In the genomic region with DNA sequence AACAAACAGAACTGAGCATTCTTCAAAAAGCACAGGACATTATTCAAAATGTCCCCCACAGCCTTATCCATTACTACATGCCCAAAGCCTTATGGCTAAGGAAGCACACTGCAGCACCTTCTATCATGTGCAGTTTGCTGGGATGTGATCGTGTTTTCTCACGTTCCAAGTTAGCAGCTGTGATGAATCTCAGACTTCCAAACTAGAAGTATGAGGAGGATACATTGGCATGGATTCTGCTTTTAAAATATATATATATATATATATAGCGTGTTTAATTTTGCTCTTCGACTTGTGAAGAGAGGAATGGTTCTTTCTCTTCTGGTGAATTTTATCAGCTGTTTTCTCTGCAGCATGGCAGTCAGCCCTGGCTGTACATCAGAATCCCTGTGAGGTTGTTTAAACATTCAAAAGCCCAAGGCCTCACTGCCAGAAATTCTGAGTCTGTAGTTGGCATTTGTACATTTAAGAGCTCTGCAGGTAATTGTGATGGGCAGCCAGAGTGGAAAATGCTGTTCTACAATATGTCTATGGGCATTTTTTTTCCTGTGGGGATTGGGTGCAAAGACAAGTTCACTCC, we compare ENCODE assay signal across 26 mouse cellular contexts. TPM values are rescaled to one million over a fixed set of nuclear protein-coding genes. Genes with fewer than 3 reads are reported as not detected.
DNase-seq lines count a peak whose midpoint lies in the region; ATAC-seq and TF ChIP-seq lines count a peak whose summit lies in the region.
"Had no signal": no experiment of that assay in that cellular context is flagged by ENCODE, and none has a peak within 500 bp of the region (broad histone marks: within the 10 kb centered on the region; RNA-seq: fewer than 3 reads in every experiment).

No protein-coding gene starts in this region.

- no peaks in the 10 kb centered on the region for H3K9me3 ChIP-seq in forebrain, embryonic 14.5 days (replicated peaks; ENCODE audit: control insufficient read depth, low read length)
- no peaks in the 10 kb centered on the region for H3K9me3 ChIP-seq in forebrain, embryonic 12.5 days
- no peaks in the 10 kb centered on the region for H3K9me3 ChIP-seq in liver, embryonic 11.5 days (ENCODE audit: control insufficient read depth, low read length)
- H3K9me3 ChIP-seq: embryonic facial prominence, embryonic 15.5 days; liver, embryonic 13.5 days; lung, embryonic 15.5 days; midbrain, embryonic 12.5 days; neural tube, embryonic 13.5 days; stomach, embryonic 15.5 days had no signal

- H3K27ac ChIP-seq in forebrain, embryonic 14.5 days (ENCODE audit: low read depth, low read length), result no peak overlapping the region
- H3K27ac ChIP-seq in forebrain, embryonic 12.5 days, result no peak overlapping the region
- no peak overlapping the region for H3K27ac ChIP-seq in liver, adult 2 months (replicated peaks; ENCODE audit: insufficient read depth, low read depth, low read length)
- H3K27ac ChIP-seq in liver, embryonic 11.5 days (ENCODE audit: low read depth, low read length), result no peak overlapping the region
- H3K27ac ChIP-seq: embryonic facial prominence, embryonic 15.5 days; gastrocnemius, adult 2 months; layer of hippocampus, adult 2 months; liver, embryonic 13.5 days; lung, embryonic 15.5 days; midbrain, embryonic 12.5 days; neural tube, embryonic 13.5 days; stomach, embryonic 15.5 days had no signal

- H3K4me2 ChIP-seq in forebrain, embryonic 14.5 days (ENCODE audit: low read length), result no peak overlapping the region
- H3K4me2 ChIP-seq in forebrain, embryonic 12.5 days, result no peak overlapping the region
- H3K4me2 ChIP-seq in liver, embryonic 11.5 days, result no peak overlapping the region
- H3K4me2 ChIP-seq: embryonic facial prominence, embryonic 15.5 days; liver, embryonic 13.5 days; lung, embryonic 15.5 days; midbrain, embryonic 12.5 days; neural tube, embryonic 13.5 days; stomach, embryonic 15.5 days had no signal

- H3K4me1 ChIP-seq in forebrain, embryonic 14.5 days (ENCODE audit: control insufficient read depth, insufficient read depth, low read length), result no peaks in the 10 kb centered on the region
- H3K4me1 ChIP-seq in forebrain, embryonic 12.5 days, result no peaks in the 10 kb centered on the region
- peaks cover 3% of the 10 kb centered on the region; the same call in 1 of the 2 replicates for H3K4me1 ChIP-seq in liver, adult 2 months (ENCODE audit: control insufficient read depth, insufficient read depth, low read length)
- H3K4me1 ChIP-seq in liver, embryonic 11.5 days (replicated peaks; ENCODE audit: control insufficient read depth, insufficient read depth, low read length), result no peaks in the 10 kb centered on the region
- H3K4me1 ChIP-seq: embryonic facial prominence, embryonic 15.5 days; liver, embryonic 13.5 days; lung, embryonic 15.5 days; midbrain, embryonic 12.5 days; neural tube, embryonic 13.5 days; stomach, embryonic 15.5 days had no signal

- no peak for TF ChIP-seq CTCF in liver, adult 2 months (IDR thresholded peaks at IDR 0.05; ENCODE audit: low read depth, low read length)

- WGBS in forebrain, embryonic 14.5 days, result 82% methylated on average over 4 of the region's 4 CpGs
- WGBS in forebrain, embryonic 12.5 days, result 93% methylated on average over 4 of the region's 4 CpGs
- WGBS in liver, adult 2 months, result 83% methylated on average over 4 of the region's 4 CpGs
- WGBS in liver, embryonic 11.5 days, result 78% methylated on average over 4 of the region's 4 CpGs

- peak; percentile 34 for DNase-seq in forebrain, embryonic 14.5 days (ENCODE audit: low spot score)
- DNase-seq in liver, adult 2 months (ENCODE audit: extremely low read depth, low read depth, low spot score), result peak; percentile 67
- no peak for DNase-seq in liver, embryonic 11.5 days (ENCODE audit: low spot score)
- DNase-seq in left cerebral cortex, adult 9 months (ENCODE audit: low spot score in 2 of 2), result peak; percentile 11 to 41
- DNase-seq in right cerebral cortex, postnatal 4 days, result peak; percentile 21
- DNase-seq in MN1 (ENCODE audit: low spot score), result no peak
- DNase-seq in Muller cell, postnatal 12 days (ENCODE audit: inconsistent ontology term), result no peak
- DNase-seq: adrenal gland, postnatal 36 days; B cell, adult 2 months; gastrocnemius, adult 2 months; heart, adult 11 months; heart, postnatal 4 days; kidney, postnatal 10 days; liver, embryonic 13.5 days; thymus, postnatal 14 days had no signal

- H3K36me3 ChIP-seq in forebrain, embryonic 14.5 days (ENCODE audit: control insufficient read depth, insufficient read depth, low read length), result no peaks in the 10 kb centered on the region
- no peaks in the 10 kb centered on the region for H3K36me3 ChIP-seq in forebrain, embryonic 12.5 days (replicated peaks)
- H3K36me3 ChIP-seq in liver, adult 2 months (ENCODE audit: control insufficient read depth, insufficient read depth, low read length), result no peaks in the 10 kb centered on the region
- H3K36me3 ChIP-seq in liver, embryonic 11.5 days (ENCODE audit: control insufficient read depth, insufficient read depth, low read length), result no peaks in the 10 kb centered on the region
- H3K36me3 ChIP-seq: embryonic facial prominence, embryonic 15.5 days; liver, embryonic 13.5 days; lung, embryonic 15.5 days; midbrain, embryonic 12.5 days; neural tube, embryonic 13.5 days; stomach, embryonic 15.5 days had no signal

- H3K4me3 ChIP-seq in forebrain, embryonic 14.5 days (ENCODE audit: low read depth, low read length), result no peak overlapping the region
- no peak overlapping the region for H3K4me3 ChIP-seq in forebrain, embryonic 12.5 days (replicated peaks)
- no peak overlapping the region for H3K4me3 ChIP-seq in liver, adult 2 months (ENCODE audit: insufficient read depth, low read depth, low read length)
- H3K4me3 ChIP-seq in liver, embryonic 11.5 days (ENCODE audit: low read depth, low read length), result no peak overlapping the region
- H3K4me3 ChIP-seq: embryonic facial prominence, embryonic 15.5 days; gastrocnemius, adult 2 months; layer of hippocampus, adult 2 months; liver, embryonic 13.5 days; lung, embryonic 15.5 days; midbrain, embryonic 12.5 days; neural tube, embryonic 13.5 days; stomach, embryonic 15.5 days had no signal

- ATAC-seq in forebrain, embryonic 14.5 days, result peak; percentile 32; the same call in 1 of the 2 replicates
- no peak for ATAC-seq in forebrain, embryonic 12.5 days (ENCODE audit: low FRiP score)
- ATAC-seq in liver, embryonic 11.5 days (replicated peaks; ENCODE audit: low FRiP score), result no peak
- ATAC-seq: activated CD4-positive, CD25-positive, alpha-beta regulatory T cell, adult 4 months; hindbrain, embryonic 16.5 days; intestine, postnatal 0 days; Patski had no signal

- H3K79me2 ChIP-seq in liver, adult 2 months (ENCODE audit: control insufficient read depth, insufficient read depth, low read length), result no peaks in the 10 kb centered on the region

- TF ChIP-seq POLR2A in liver, adult 2 months (IDR thresholded peaks at IDR 0.05; ENCODE audit: extremely low read depth, insufficient read depth, low read length), result no peak

- H3K27me3 ChIP-seq in forebrain, embryonic 14.5 days (replicated peaks; ENCODE audit: control insufficient read depth, insufficient read depth, low read length), result no peaks in the 10 kb centered on the region
- H3K27me3 ChIP-seq in forebrain, embryonic 12.5 days, result no peaks in the 10 kb centered on the region
- H3K27me3 ChIP-seq in liver, adult 2 months (ENCODE audit: control insufficient read depth, insufficient read depth, low read length), result no peaks in the 10 kb centered on the region
- no peaks in the 10 kb centered on the region for H3K27me3 ChIP-seq in liver, embryonic 11.5 days (replicated peaks; ENCODE audit: control insufficient read depth, insufficient read depth, low read length)
- H3K27me3 ChIP-seq: embryonic facial prominence, embryonic 15.5 days; liver, embryonic 13.5 days; lung, embryonic 15.5 days; midbrain, embryonic 12.5 days; neural tube, embryonic 13.5 days; Patski; stomach, embryonic 15.5 days had no signal

- no peak overlapping the region for H3K9ac ChIP-seq in forebrain, embryonic 14.5 days (ENCODE audit: low read length)
- no peak overlapping the region for H3K9ac ChIP-seq in forebrain, embryonic 12.5 days
- H3K9ac ChIP-seq in liver, adult 2 months (ENCODE audit: low read depth, low read length), result no peak overlapping the region
- H3K9ac ChIP-seq in liver, embryonic 11.5 days (ENCODE audit: low read depth, low read length), result no peak overlapping the region
- H3K9ac ChIP-seq: embryonic facial prominence, embryonic 15.5 days; liver, embryonic 13.5 days; lung, embryonic 15.5 days; midbrain, embryonic 12.5 days; neural tube, embryonic 13.5 days; stomach, embryonic 15.5 days had no signal

RNA-seq across cellular contexts. Expression of gene Nebl, which starts 39.1 kb away (rescaled TPM):
- 3.5 and 5.8 TPM in 2 replicates for polyA plus RNA-seq in forebrain, embryonic 14.5 days (2014; fragmentation: Nextera tagmentation; extraction: Ambion mirVana)
- 6.1 and 6.5 TPM in 2 replicates for polyA plus RNA-seq in forebrain, embryonic 12.5 days (2016; fragmentation: Nextera tagmentation; extraction: Ambion mirVana)
- 0.28 and 0.60 TPM in 2 replicates for total RNA-seq in liver, adult 2 months (2014; rRNA removed)
- polyA plus RNA-seq in liver, adult 2 months (2012; rRNA removed), result 0.01 and 0.02 TPM in 2 replicates
- 1.7 and 3.1 TPM in 2 replicates for polyA plus RNA-seq in liver, embryonic 11.5 days (2014; fragmentation: Nextera tagmentation; extraction: Ambion mirVana)

Comparison
In these comparisons a context has a peak if more than half of its experiments do, and no peak if none do; other contexts are left out.
1. DNase-seq: peak in forebrain, embryonic 14.5 days (single experiment), liver, adult 2 months (single experiment), left cerebral cortex, adult 9 months (2 of 2) and right cerebral cortex, postnatal 4 days (single experiment); none in liver, embryonic 11.5 days (single experiment), MN1 (single experiment) and Muller cell, postnatal 12 days (single experiment).